Comparison of ENCODE assay signal across 9 mouse cellular contexts in the genomic region with DNA sequence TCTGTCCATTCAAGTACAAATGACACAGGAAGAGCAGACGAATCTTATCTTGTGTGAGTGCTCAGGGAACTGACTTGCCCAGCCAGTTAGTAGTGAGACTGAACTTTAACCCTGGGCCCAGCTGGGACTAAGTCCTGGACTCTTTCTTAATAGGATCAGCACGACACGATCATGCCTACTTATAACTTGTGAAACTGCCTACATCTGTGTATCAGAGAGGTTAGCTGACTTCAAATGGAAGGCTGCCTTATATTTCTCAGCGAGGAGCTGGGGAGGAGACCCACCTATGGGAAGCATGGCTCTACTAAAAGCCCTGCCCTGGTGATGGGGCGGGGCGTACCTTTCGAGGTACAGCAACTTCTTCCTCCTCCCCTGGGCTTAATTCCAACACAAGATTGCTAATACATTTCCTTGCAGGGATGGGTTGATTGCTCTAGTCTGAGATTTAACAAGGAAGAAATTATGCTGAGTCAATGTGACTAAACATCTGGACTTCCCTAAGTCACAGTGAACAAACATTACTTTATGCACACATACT. TPM values are rescaled to one million over a fixed set of nuclear protein-coding genes. Genes with fewer than 3 reads are reported as not detected.
A peak's percentile ranks its signal among the peaks of the same experiment; 100 is the strongest.
DNase-seq lines count a peak whose midpoint lies in the region; ATAC-seq and TF ChIP-seq lines count a peak whose summit lies in the region.
"Had no signal": no experiment of that assay in that cellular context is flagged by ENCODE, and none has a peak within 500 bp of the region (broad histone marks: within the 10 kb centered on the region; RNA-seq: fewer than 3 reads in every experiment).

No protein-coding gene starts in this region.

- no peak overlapping the region for H3K4me3 ChIP-seq in heart, embryonic 10.5 days
- H3K4me3 ChIP-seq in midbrain, postnatal 0 days (ENCODE audit: low read depth, low read length), result no peak overlapping the region

- H3K27me3 ChIP-seq in heart, embryonic 10.5 days (ENCODE audit: insufficient read depth, poor library complexity, severe bottlenecking), result no peaks in the 10 kb centered on the region
- no peaks in the 10 kb centered on the region for H3K27me3 ChIP-seq in midbrain, postnatal 0 days (ENCODE audit: insufficient read depth, low read length)

- no peak overlapping the region for H3K4me2 ChIP-seq in midbrain, postnatal 0 days (ENCODE audit: low read depth, low read length, poor library complexity, severe bottlenecking)

- peaks cover 17% of the 10 kb centered on the region for H3K4me1 ChIP-seq in heart, embryonic 10.5 days
- H3K4me1 ChIP-seq in midbrain, postnatal 0 days (ENCODE audit: insufficient read depth, low read length), result no peaks in the 10 kb centered on the region

- no peak overlapping the region for H3K9ac ChIP-seq in midbrain, postnatal 0 days (replicated peaks; ENCODE audit: low read length, poor library complexity, severe bottlenecking)

- peaks cover 3% of the 10 kb centered on the region; the same call in 1 of the 2 replicates for H3K36me3 ChIP-seq in heart, embryonic 10.5 days
- peaks cover 4% of the 10 kb centered on the region; the same call in 1 of the 2 replicates for H3K36me3 ChIP-seq in midbrain, postnatal 0 days (ENCODE audit: insufficient read depth, low read length)

- no peak for DNase-seq in heart, embryonic 10.5 days (ENCODE audit: low spot score)
- no peak for DNase-seq in heart, postnatal 4 days
- peak; percentile 84 for DNase-seq in NIH3T3 (ENCODE audit: low read depth)
- peak; percentile 66 to 78 for DNase-seq in kidney, adult 8-10 months
- DNase-seq in right cerebral cortex, postnatal 4 days, result no peak
- DNase-seq in Muller cell, postnatal 12 days (ENCODE audit: inconsistent ontology term), result no peak
- DNase-seq in midbrain, postnatal 0 days (ENCODE audit: low spot score), result no peak

- no peaks in the 10 kb centered on the region for H3K9me3 ChIP-seq in heart, embryonic 10.5 days
- H3K9me3 ChIP-seq in midbrain, postnatal 0 days (ENCODE audit: low read length), result no peaks in the 10 kb centered on the region

- ATAC-seq in megakaryocyte, adult 5-6 weeks (ENCODE audit: poor library complexity, severe bottlenecking), result peak; percentile 40
- no peak for ATAC-seq in midbrain, postnatal 0 days (ENCODE audit: low FRiP score)

- H3K27ac ChIP-seq in heart, embryonic 10.5 days, result peak overlapping the region; percentile 42; the same call in 1 of the 2 replicates
- H3K27ac ChIP-seq in midbrain, postnatal 0 days (ENCODE audit: low read depth, low read length), result no peak overlapping the region

- TF ChIP-seq CTCF in midbrain, postnatal 0 days (IDR thresholded peaks at IDR 0.05), result no peak

- 70% methylated on average over 7 of the region's 7 CpGs for WGBS in heart, embryonic 10.5 days
- 58% methylated on average over 7 of the region's 7 CpGs for WGBS in midbrain, postnatal 0 days

RNA-seq across cellular contexts. Expression of gene Pgd, which starts 3.9 kb away (rescaled TPM):
- polyA plus RNA-seq in heart, embryonic 10.5 days (2016; fragmentation: Nextera tagmentation; extraction: Ambion mirVana), result 116 and 133 TPM in 2 replicates
- total RNA-seq in heart, postnatal 4 days (2021), result 10 to 100 TPM; 50.1 to 55.5 TPM
- total RNA-seq in megakaryocyte, adult 5-6 weeks (2015), result 163 and 175 TPM in 2 replicates
- total RNA-seq in megakaryocyte, adult 5-6 weeks (2017), result 146 and 161 TPM in 2 replicates
- 33.0 and 41.9 TPM in 2 replicates for total RNA-seq in midbrain, postnatal 0 days (2014; rRNA removed)
- 92.5 and 102 TPM in 2 replicates for polyA plus RNA-seq in midbrain, postnatal 0 days (2015; fragmentation: Nextera tagmentation; extraction: Ambion mirVana)

RNA-seq across cellular contexts. Expression of gene Cenps, which starts 33.0 kb away (rescaled TPM):
- 29.7 and 38.6 TPM in 2 replicates for polyA plus RNA-seq in heart, embryonic 10.5 days (2016; fragmentation: Nextera tagmentation; extraction: Ambion mirVana)
- 10 to 100 TPM; 13.1 to 14.9 TPM for total RNA-seq in heart, postnatal 4 days (2021)
- total RNA-seq in megakaryocyte, adult 5-6 weeks (2015), result 13.0 and 15.8 TPM in 2 replicates
- 7.7 and 18.6 TPM in 2 replicates for total RNA-seq in megakaryocyte, adult 5-6 weeks (2017)
- 3.1 and 3.7 TPM in 2 replicates for total RNA-seq in midbrain, postnatal 0 days (2014; rRNA removed)
- 17.4 and 21.2 TPM in 2 replicates for polyA plus RNA-seq in midbrain, postnatal 0 days (2015; fragmentation: Nextera tagmentation; extraction: Ambion mirVana)

RNA-seq across cellular contexts. Expression of gene Cort, which starts 43.9 kb away (rescaled TPM):
- polyA plus RNA-seq in heart, embryonic 10.5 days (2016; fragmentation: Nextera tagmentation; extraction: Ambion mirVana), result 0.28 TPM in 1 of 2 replicates, not detected in the other
- total RNA-seq in heart, postnatal 4 days (2021), result 1 to 10 TPM in 1 of 2 experiments, under 1 TPM in 1; 0.71 to 1.2 TPM
- not detected in 2 replicates for total RNA-seq in megakaryocyte, adult 5-6 weeks (2015)
- total RNA-seq in megakaryocyte, adult 5-6 weeks (2017), result 0.51 TPM in 1 of 2 replicates, not detected in the other
- 1.5 TPM in 1 of 2 replicates, not detected in the other for total RNA-seq in midbrain, postnatal 0 days (2014; rRNA removed)
- polyA plus RNA-seq in midbrain, postnatal 0 days (2015; fragmentation: Nextera tagmentation; extraction: Ambion mirVana), result 1.1 and 1.2 TPM in 2 replicates
- polyA plus RNA-seq: limb, embryonic 11.5 days had no signal

Comparison
In these comparisons a context has a peak if more than half of its experiments do, and no peak if none do; other contexts are left out.
1. DNase-seq: peak in NIH3T3 (single experiment) and kidney, adult 8-10 months (2 of 2); none in heart, embryonic 10.5 days (single experiment), heart, postnatal 4 days (single experiment), right cerebral cortex, postnatal 4 days (single experiment), Muller cell, postnatal 12 days (single experiment) and midbrain, postnatal 0 days (single experiment).